Mouse (Mus musculus) regulatory T cell (primary cell): ENCODE data around the gene Rtn4rl2.

Source experiments
- in situ Hi-C: fragments of 300-600 bp; cut with MboI, MseI; formaldehyde crosslinking; loops from one replicate; pipeline ENCODE4 v1.15.1; 2025; ENCODE audit warnings: high pct_unique_total_duplicates

The Rtn4rl2 gene

GRCm38 (mm10) chr2:84885084-84886055 is 1.1 kb downstream of the Rtn4rl2 start:
- in situ Hi-C loops = no loop called here

GRCm38 (mm10) chr2:84884611-84885010 is 1.9 kb downstream of the Rtn4rl2 start:
- in situ Hi-C loops = no loop called here

GRCm38 (mm10) chr2:84883942-84884341 is 2.6 kb downstream of the Rtn4rl2 start:
- in situ Hi-C loops = no loop called here

- in situ Hi-C loops = no loop called here
These were observed 3.0 kb downstream of the Rtn4rl2 start for GRCm38 (mm10) chr2:84883530-84883929.

- in situ Hi-C loops = no loop called here
These were observed 3.4 kb downstream of the Rtn4rl2 start for GRCm38 (mm10) chr2:84883084-84883483.

- in situ Hi-C loops = no loop called here
These were observed 3.9 kb downstream of the Rtn4rl2 start for GRCm38 (mm10) chr2:84882606-84883005.

GRCm38 (mm10) chr2:84880590-84880989 is 5.9 kb downstream of the Rtn4rl2 start:
- in situ Hi-C loops = no loop called here

- in situ Hi-C loops = no loop called here
These were observed 10.7 kb downstream of the Rtn4rl2 start for GRCm38 (mm10) chr2:84875842-84876241.

- in situ Hi-C loops = loop anchor here (5.0 kb wide), 1 partner anchor 85 kb away; no protein-coding TSS in a partner anchor
These were observed 14.3 kb downstream of the Rtn4rl2 start for GRCm38 (mm10) chr2:84872105-84872716.

GRCm38 (mm10) chr2:84870623-84871160 is 15.8 kb downstream of the Rtn4rl2 start:
- in situ Hi-C loops = loop anchor here (5.0 kb wide), 1 partner anchor 87 kb away; no protein-coding TSS in a partner anchor

- in situ Hi-C loops = no loop called here
These were observed 17.5 kb downstream of the Rtn4rl2 start for GRCm38 (mm10) chr2:84868977-84869376.

GRCm38 (mm10) chr2:84868521-84868943 is 18.0 kb downstream of the Rtn4rl2 start:
- in situ Hi-C loops = no loop called here

GRCm38 (mm10) chr2:84865616-84866571 is 20.6 kb downstream of the Rtn4rl2 start:
- in situ Hi-C loops = no loop called here

- in situ Hi-C loops = no loop called here
These were observed 24.3 kb downstream of the Rtn4rl2 start for GRCm38 (mm10) chr2:84862231-84862630.

- in situ Hi-C loops = no loop called here
These were observed 25.1 kb downstream of the Rtn4rl2 start for GRCm38 (mm10) chr2:84861430-84861829.

GRCm38 (mm10) chr2:84859991-84860780 is 26.3 kb downstream of the Rtn4rl2 start:
- in situ Hi-C loops = no loop called here

GRCm38 (mm10) chr2:84858551-84858950 is 28.0 kb downstream of the Rtn4rl2 start:
- in situ Hi-C loops = no loop called here

- in situ Hi-C loops = no loop called here
These were observed 30.8 kb downstream of the Rtn4rl2 start for GRCm38 (mm10) chr2:84855732-84856131.

- in situ Hi-C loops = no loop called here
These were observed 35.1 kb downstream of the Rtn4rl2 start for GRCm38 (mm10) chr2:84851130-84852040.
